Mouse (Mus musculus): ENCODE results near the gene Vipr1. TPM values are rescaled to one million over a fixed set of nuclear protein-coding genes. Genes with fewer than 3 reads are reported as not detected.

Gene Vipr1
- polyA plus RNA-seq, 1 experiment from 2014 or later, result 0.45 TPM

Other genes starting within 250 kb of the Vipr1 start
- gene Cck, start 147.0 kb upstream of the Vipr1 start, polyA plus RNA-seq (2014; fragmentation: Nextera tagmentation; extraction: Ambion mirVana), result 2.1 and 2.2 TPM in 2 replicates
- not detected in 2 replicates for gene Lyzl4, start 620 bp upstream of the Vipr1 start, polyA plus RNA-seq (2014; fragmentation: Nextera tagmentation; extraction: Ambion mirVana)
- 14.2 and 17.4 TPM in 2 replicates for gene Sec22c, start 62.8 kb downstream of the Vipr1 start, polyA plus RNA-seq (2014; fragmentation: Nextera tagmentation; extraction: Ambion mirVana)
- gene Ss18l2, start 67.6 kb downstream of the Vipr1 start, polyA plus RNA-seq (2014; fragmentation: Nextera tagmentation; extraction: Ambion mirVana), result 134 and 135 TPM in 2 replicates
- gene Nktr, start 76.5 kb downstream of the Vipr1 start, polyA plus RNA-seq (2014; fragmentation: Nextera tagmentation; extraction: Ambion mirVana), result 56.9 and 61.7 TPM in 2 replicates
- gene Zfp651, start 116.6 kb downstream of the Vipr1 start, polyA plus RNA-seq (2014; fragmentation: Nextera tagmentation; extraction: Ambion mirVana), result 6.7 and 7.0 TPM in 2 replicates
- 3.6 and 4.6 TPM in 2 replicates for gene Klhl40, start 134.9 kb downstream of the Vipr1 start, polyA plus RNA-seq (2014; fragmentation: Nextera tagmentation; extraction: Ambion mirVana)
- gene Hhatl, start 149.8 kb downstream of the Vipr1 start, polyA plus RNA-seq (2014; fragmentation: Nextera tagmentation; extraction: Ambion mirVana), result 0.13 TPM in 1 of 2 replicates, not detected in the other
- 2.4 and 3.6 TPM in 2 replicates for gene Ccdc13, start 196.7 kb downstream of the Vipr1 start, polyA plus RNA-seq (2014; fragmentation: Nextera tagmentation; extraction: Ambion mirVana)
- 151 and 156 TPM in 2 replicates for gene Higd1a, start 215.6 kb downstream of the Vipr1 start, polyA plus RNA-seq (2014; fragmentation: Nextera tagmentation; extraction: Ambion mirVana)

Measured in neural tube, embryonic 11.5 days (tissue).